Mouse (Mus musculus) erythroblast, embryonic 14.5 days (primary cell): ENCODE measurements around the gene Nutf2-ps1.

Source experiments
- GATA1 ChIP-seq: IDR thresholded peaks from 2 replicates; pipeline ENCODE4 v1.6.1; 2012; ENCODE audit warnings: low read length, inconsistent platforms, mixed read lengths
- TAL1 ChIP-seq: IDR thresholded peaks from 3 replicates; pipeline ENCODE4 v1.6.1; 2012; ENCODE audit warnings: low read length, inconsistent platforms, mixed read lengths

DNA sequence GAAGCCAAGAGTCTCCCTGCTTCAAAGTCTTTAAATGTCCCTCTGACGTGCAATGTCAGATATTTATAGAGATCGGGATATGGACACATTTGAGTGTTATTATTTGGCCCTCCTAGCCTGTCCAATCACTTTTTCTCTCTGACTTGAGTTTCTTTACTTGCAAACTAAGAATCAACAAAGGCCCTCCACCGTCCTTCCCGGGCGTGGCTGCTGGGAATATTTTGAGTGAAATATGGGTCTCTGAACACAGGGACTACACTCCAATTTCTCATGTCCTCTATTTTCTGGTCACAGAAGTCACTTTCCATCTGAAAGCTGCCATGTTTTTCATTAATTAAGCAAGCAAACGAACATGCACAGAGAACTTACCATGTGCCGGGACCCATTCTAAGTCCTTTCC lies 14.3 kb downstream of the Nutf2-ps1 start:
- TF ChIP-seq TAL1 (no peak), GATA1 (no peak)
